Mouse (Mus musculus): ENCODE results near the gene Gm10439. TPM values are rescaled to one million over a fixed set of nuclear protein-coding genes. Genes with fewer than 3 reads are reported as not detected.
"Not testable (repeated sequence)": the region's sequence is repeated elsewhere in the genome, so short reads cannot be mapped to it uniquely, and the experiment has no call there.

The Gm10439 gene
- not detected in 2 replicates for polyA plus RNA-seq (2014; fragmentation: Nextera tagmentation; extraction: Ambion mirVana)

DNA sequence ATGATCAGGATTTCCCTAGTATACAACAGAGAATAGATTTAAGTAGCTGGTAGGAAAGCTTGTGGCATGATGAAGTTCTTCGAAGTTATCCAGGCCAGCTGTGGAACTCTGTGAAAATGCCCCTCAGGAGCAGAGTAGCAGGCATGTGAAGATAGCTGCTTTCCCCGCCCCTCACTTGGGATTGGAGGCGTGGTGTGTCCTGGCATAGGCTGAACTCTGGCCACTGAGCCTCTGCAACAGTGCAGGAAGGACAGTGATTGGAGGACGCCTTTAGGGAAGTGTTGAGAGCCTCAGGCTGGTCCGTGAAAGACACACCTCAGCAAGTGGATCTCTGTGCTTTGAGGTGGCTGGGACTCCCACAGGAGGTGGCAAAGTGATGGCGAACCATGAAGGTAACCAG lies at the start of gene Gm10439:
Gene Gm10439, plus strand, starts transcription at position 301 of the 400 bp plus-strand sequence.
- H3K9ac ChIP-seq (replicated peaks; ENCODE audit: low read length); ATAC-seq (replicated peaks; ENCODE audit: insufficient number of reproducible peaks, low FRiP score, low TSS enrichment, low read depth): not testable (repeated sequence)
- WGBS: no CpG with 5 or more reads among the region's 6 CpGs

More for the DNA sequence above, at the start of gene Gm10439:
- not testable (repeated sequence) for H3K4me1 ChIP-seq (ENCODE audit: control insufficient read depth, insufficient read depth, low read length); H3K36me3 ChIP-seq (replicated peaks; ENCODE audit: control insufficient read depth, insufficient read depth, low read depth, low read length); H3K9me3 ChIP-seq (replicated peaks; ENCODE audit: control insufficient read depth, low read length); H3K4me3 ChIP-seq (ENCODE audit: low read depth, low read length); H3K27ac ChIP-seq (replicated peaks; ENCODE audit: low read depth, low read length); H3K4me2 ChIP-seq (ENCODE audit: low read depth, low read length); H3K27me3 ChIP-seq (ENCODE audit: control insufficient read depth, insufficient read depth, low read length); DNase-seq (ENCODE audit: low spot score)

Other genes starting within 250 kb of the Gm10439 start
- not detected in 2 replicates for gene Gm15085, start 147.0 kb upstream of the Gm10439 start, polyA plus RNA-seq (2014; fragmentation: Nextera tagmentation; extraction: Ambion mirVana)
- not detected in 2 replicates for gene Gm15097, start 189.9 kb downstream of the Gm10439 start, polyA plus RNA-seq (2014; fragmentation: Nextera tagmentation; extraction: Ambion mirVana)